Mouse (Mus musculus) stomach, postnatal 0 days (tissue): ENCODE data around the gene Alg2.

ENCODE experiments used
- CTCF ChIP-seq: IDR thresholded peaks from 2 replicates; pipeline ENCODE4 v1.5.1; 2016; ENCODE audit warnings: antibody characterized with exemption, low read depth, mild to moderate bottlenecking, moderate library complexity
- EP300 ChIP-seq: optimal IDR thresholded peaks from 2 replicates; pipeline ENCODE3; 2016; ENCODE audit warnings: antibody characterized with exemption

DNA sequence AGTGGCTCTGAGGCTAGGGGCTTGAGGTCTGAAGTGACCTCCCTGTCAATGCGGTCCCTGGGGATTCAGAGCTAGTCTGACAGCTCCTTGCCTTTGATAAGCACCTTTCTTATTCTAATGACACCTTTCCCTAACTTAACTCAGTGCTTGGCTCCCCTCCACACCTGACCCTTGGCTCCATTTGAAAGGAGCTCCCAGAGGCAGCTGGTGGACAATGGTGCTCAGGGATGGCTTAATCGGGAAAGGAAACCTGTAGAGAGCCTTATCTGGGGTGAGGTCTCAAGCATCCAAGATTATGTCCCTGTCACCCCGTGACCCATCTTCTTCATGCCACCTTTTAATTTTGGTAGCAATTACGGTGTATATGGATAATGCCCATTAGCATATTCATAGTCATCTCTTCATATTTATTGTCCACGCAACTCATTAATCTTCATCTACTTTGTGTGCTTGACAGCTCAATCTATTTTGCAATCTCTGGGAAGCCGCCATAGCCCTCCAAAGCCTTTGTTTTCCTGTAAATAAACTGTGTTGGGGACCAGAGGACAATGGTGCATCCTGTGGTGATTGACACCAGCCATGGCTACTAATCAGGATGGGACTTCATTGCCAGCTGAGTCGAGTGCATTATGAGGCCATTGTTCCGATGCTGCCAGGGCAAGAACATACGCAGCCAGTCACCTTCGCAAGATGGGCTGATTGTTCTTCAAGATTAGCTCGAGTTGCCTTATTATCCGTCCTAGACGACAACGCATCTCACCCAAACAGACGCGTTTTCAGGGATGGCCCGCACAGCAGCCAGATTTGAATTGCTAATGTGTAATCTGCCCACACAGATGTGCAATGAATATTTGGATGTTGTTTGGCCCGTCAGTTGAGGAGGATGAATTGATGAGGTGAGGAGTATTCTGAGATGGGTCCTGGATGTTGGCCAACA is 24.3 kb downstream of the Alg2 start:
- TF ChIP-seq CTCF (no peak), EP300 (no peak)
